Mouse (Mus musculus) CH12.LX (cell line): ENCODE measurements around the gene Agap1. TPM values are rescaled to one million over a fixed set of nuclear protein-coding genes. Genes with fewer than 3 reads are reported as not detected.

Experiments used
- DNase-seq: peaks from one replicate; pipeline ENCODE4 v3.0.0-alpha.2; 2013; ENCODE audit errors: extremely low read depth
- H3K27ac ChIP-seq: 2 replicates; pipeline ENCODE4 v1.5.1; 2012; ENCODE audit warnings: low read depth, mild to moderate bottlenecking, control low read depth, moderate library complexity; ENCODE audit not compliant: insufficient read depth
- H3K27me3 ChIP-seq: replicated peaks from 2 replicates; pipeline ENCODE3; 2012; ENCODE audit warnings: inconsistent platforms
- H3K36me3 ChIP-seq, 2 experiments: replicated peaks in 1 of 2; 2 replicates each; pipeline versions ENCODE3 to v1.6.1; 2012; ENCODE audit warnings: inconsistent platforms in 1 of 2, low read length in 1 of 2, mild to moderate bottlenecking in 1 of 2, mixed read lengths in 1 of 2, moderate library complexity in 1 of 2; ENCODE audit not compliant: control insufficient read depth in 1 of 2, insufficient read depth in 1 of 2
- H3K4me1 ChIP-seq, 2 experiments: 2 replicates each; pipeline ENCODE4 v1.6.1; 2012; ENCODE audit warnings: inconsistent platforms in 1 of 2, moderate library complexity in 1 of 2; ENCODE audit not compliant: insufficient read depth in 2 of 2, control insufficient read depth in 1 of 2
- H3K4me2 ChIP-seq: 2 replicates; pipeline ENCODE4 v1.6.1; 2012; ENCODE audit warnings: low read depth, mild to moderate bottlenecking, control low read depth; ENCODE audit not compliant: poor library complexity, insufficient read depth, severe bottlenecking
- H3K4me3 ChIP-seq, 3 experiments: fragments of 150-350 bp in 1 of 3; sonication (generic) in 1 of 3; replicated peaks in 1 of 3; 2 replicates each; pipeline versions ENCODE3 to v1.5.1; 2011 to 2012; ENCODE audit warnings: low read depth in 2 of 3, low read length in 2 of 3, mild to moderate bottlenecking in 2 of 3, moderate library complexity in 2 of 3, control low read depth in 1 of 3, improper control_type of control experiment in 1 of 3, inconsistent platforms in 1 of 3, mixed read lengths in 1 of 3; ENCODE audit not compliant: poor library complexity in 1 of 3
- H3K79me2 ChIP-seq: replicated peaks from 2 replicates; pipeline ENCODE4 v1.6.1; 2012; ENCODE audit warnings: mild to moderate bottlenecking, moderate library complexity; ENCODE audit not compliant: control insufficient read depth, poor library complexity, insufficient read depth, severe bottlenecking; ENCODE audit errors: extremely low read depth
- H3K9ac ChIP-seq: 2 replicates; pipeline ENCODE4 v1.6.1; 2012; ENCODE audit warnings: low read depth, mild to moderate bottlenecking, control low read depth, moderate library complexity; ENCODE audit not compliant: insufficient read depth
- H3K9me3 ChIP-seq: replicated peaks from 2 replicates; pipeline ENCODE3; 2012; ENCODE audit warnings: low read length, inconsistent platforms, mixed read lengths
- BHLHE40 ChIP-seq: IDR thresholded peaks from 2 replicates; pipeline ENCODE4 v1.6.1; 2011; ENCODE audit warnings: mild to moderate bottlenecking, low read depth, low read length, improper control_type of control experiment
- E2F4 ChIP-seq: IDR thresholded peaks from 2 replicates; pipeline ENCODE4 v1.6.1; 2011; ENCODE audit warnings: low read depth, low read length, improper control_type of control experiment; ENCODE audit not compliant: insufficient replicate concordance
- ETS1 ChIP-seq: conservative IDR thresholded peaks from 2 replicates; pipeline ENCODE4 v1.6.1; 2012; ENCODE audit warnings: low read depth, mild to moderate bottlenecking, inconsistent platforms, low read length, improper control_type of control experiment, moderate library complexity
- GABPA ChIP-seq: IDR thresholded peaks from 2 replicates; pipeline ENCODE4 v1.6.1; 2012; ENCODE audit warnings: low read depth, low read length, improper control_type of control experiment, inconsistent platforms; ENCODE audit not compliant: insufficient replicate concordance
- HCFC1 ChIP-seq: IDR thresholded peaks from 2 replicates; pipeline ENCODE4 v1.6.1; 2012; ENCODE audit warnings: low read depth, mild to moderate bottlenecking, inconsistent platforms, low read length, improper control_type of control experiment
- IRF4 ChIP-seq: IDR thresholded peaks from 2 replicates; pipeline ENCODE4 v1.6.1; 2014; ENCODE audit warnings: low read depth, mild to moderate bottlenecking, inconsistent platforms, low read length, improper control_type of control experiment
- JUN ChIP-seq: IDR thresholded peaks from 2 replicates; pipeline ENCODE4 v1.6.1; 2011; ENCODE audit warnings: low read depth, mild to moderate bottlenecking, low read length, improper control_type of control experiment, moderate library complexity; ENCODE audit not compliant: insufficient read depth
- MAFK ChIP-seq: IDR thresholded peaks from 2 replicates; pipeline ENCODE4 v1.6.1; 2011; ENCODE audit warnings: low read length, improper control_type of control experiment; ENCODE audit not compliant: insufficient replicate concordance
- MAX ChIP-seq: IDR thresholded peaks from 2 replicates; pipeline ENCODE4 v1.6.1; 2011; ENCODE audit warnings: low read length, improper control_type of control experiment
- MAZ ChIP-seq: IDR thresholded peaks from 2 replicates; pipeline ENCODE4 v1.6.1; 2012; ENCODE audit warnings: low read depth, mild to moderate bottlenecking, inconsistent platforms, low read length, improper control_type of control experiment, moderate library complexity
- MEF2A ChIP-seq: IDR thresholded peaks from 2 replicates; pipeline ENCODE4 v1.6.1; 2014; ENCODE audit warnings: low read depth, mild to moderate bottlenecking, inconsistent platforms, low read length, improper control_type of control experiment, borderline replicate concordance
- MXI1 ChIP-seq: IDR thresholded peaks from 2 replicates; pipeline ENCODE4 v1.6.1; 2011; ENCODE audit warnings: mild to moderate bottlenecking, low read depth, low read length, improper control_type of control experiment
- RCOR1 ChIP-seq: conservative IDR thresholded peaks from 2 replicates; pipeline ENCODE4 v1.6.1; 2012; ENCODE audit warnings: low read depth, mild to moderate bottlenecking, inconsistent platforms, low read length, improper control_type of control experiment
- SIN3A ChIP-seq: IDR thresholded peaks from 2 replicates; pipeline ENCODE4 v1.6.1; 2012; ENCODE audit warnings: low read length, improper control_type of control experiment, inconsistent platforms
- TBP ChIP-seq: conservative IDR thresholded peaks from 2 replicates; pipeline ENCODE4 v1.6.1; 2011; ENCODE audit warnings: low read depth, low read length, improper control_type of control experiment
- ZKSCAN1 ChIP-seq: IDR thresholded peaks from 2 replicates; pipeline ENCODE4 v1.6.1; 2012; ENCODE audit warnings: low read depth, inconsistent platforms, low read length, improper control_type of control experiment, borderline replicate concordance
- dilution Hi-C: fragments of 300-500 bp; cut with MboI; formaldehyde crosslinking; loops from 2 replicates; pipeline ENCODE4 v1.14.3; 2020; ENCODE audit warnings: low sequenced_read_pairs; ENCODE audit not compliant: extremely low pct_unique_long_range_greater_than_20kb, extremely low pct_ligation_motif_present
- in situ Hi-C: fragments of 300-500 bp; cut with MboI; formaldehyde crosslinking; loops from 3 replicates; pipeline ENCODE4 v1.14.3; 2019; ENCODE audit warnings: low sequenced_read_pairs, low pct_ligation_motif_present, low pct_unique_long_range_greater_than_20kb, mixed read lengths
- polyA plus RNA-seq: library from polyadenylated mRNA; unstranded; fragments of >175 nt; gene quantifications from 2 replicates; pipeline ENCODE4 v1.2.1, GENCODE M21; 2012; ENCODE audit warnings: low read depth; ENCODE audit not compliant: insufficient read length
- total RNA-seq, 2 experiments: library from RNA; depleted of rRNA; stranded (reverse); fragments of 300-350 nt in 1 of 2; fragments of >200 nt in 1 of 2; gene quantifications; 2 replicates each; pipeline ENCODE4 v1.2.3; 2012 to 2014

The Agap1 gene
- total and polyA plus RNA-seq, 3 experiments: not detected

DNA sequence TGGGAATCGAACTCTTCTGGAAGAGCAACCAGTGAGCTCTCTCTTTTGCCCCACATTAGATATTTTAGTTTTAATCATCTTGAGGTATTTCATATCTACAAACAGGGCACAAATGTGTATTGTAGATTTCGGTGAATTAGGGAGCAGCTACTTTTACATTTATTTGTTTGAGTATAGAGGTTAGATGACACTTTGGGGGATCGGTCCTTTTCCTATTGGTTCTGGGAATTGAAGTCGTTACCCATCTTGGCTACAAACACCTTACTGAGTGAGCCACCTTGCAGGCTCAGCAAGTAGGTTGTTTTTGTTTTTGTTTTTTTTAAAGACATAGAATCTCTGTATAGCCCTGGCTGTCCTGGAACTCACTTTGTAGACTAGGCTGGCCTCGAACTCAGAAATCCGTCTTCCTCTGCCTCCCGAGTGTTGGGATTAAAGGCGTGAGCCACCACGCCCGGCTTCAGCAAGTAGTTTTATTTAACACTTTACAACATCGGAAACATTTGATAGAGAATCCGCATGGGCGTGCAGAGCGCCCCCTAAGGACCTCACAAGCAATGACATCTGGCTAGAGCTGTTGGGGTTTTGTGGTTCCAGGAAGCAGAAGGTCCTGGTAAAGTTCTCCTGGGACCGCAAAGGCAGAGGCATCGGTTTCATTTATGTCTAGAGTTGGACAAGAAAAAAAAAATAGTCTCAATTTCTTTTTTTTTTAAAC, 484.4 kb downstream of the Agap1 start:
- Histone ChIP-seq H3K27me3 (no peaks in the 10 kb centered on the region), H3K36me3 (no peaks in the 10 kb centered on the region), H3K4me2 (no peak overlapping the region), H3K9ac (no peak overlapping the region), H3K9me3 (peaks cover 71% of the 10 kb centered on the region), H3K4me3 (no peak overlapping the region), H3K4me1 (no peaks in the 10 kb centered on the region), H3K79me2 (no peaks in the 10 kb centered on the region)
- DNase-seq: no peak
- dilution Hi-C loops: no loop called here
- in situ Hi-C loops: no loop called here
- TF ChIP-seq IRF4: no peak
- no peak for TF ChIP-seq JUN
- TF ChIP-seq GABPA: no peak
- TF ChIP-seq ETS1: no peak
- no peak for TF ChIP-seq MAX
- TF ChIP-seq MXI1: no peak
- no peak for TF ChIP-seq MEF2A
- TF ChIP-seq ZKSCAN1: no peak
- no peak for TF ChIP-seq E2F4
- no peak for TF ChIP-seq MAFK
- no peak for TF ChIP-seq MAZ
- TF ChIP-seq, all 38 proteins: peak for 0
- H3K27ac ChIP-seq: no peak overlapping the region

DNA sequence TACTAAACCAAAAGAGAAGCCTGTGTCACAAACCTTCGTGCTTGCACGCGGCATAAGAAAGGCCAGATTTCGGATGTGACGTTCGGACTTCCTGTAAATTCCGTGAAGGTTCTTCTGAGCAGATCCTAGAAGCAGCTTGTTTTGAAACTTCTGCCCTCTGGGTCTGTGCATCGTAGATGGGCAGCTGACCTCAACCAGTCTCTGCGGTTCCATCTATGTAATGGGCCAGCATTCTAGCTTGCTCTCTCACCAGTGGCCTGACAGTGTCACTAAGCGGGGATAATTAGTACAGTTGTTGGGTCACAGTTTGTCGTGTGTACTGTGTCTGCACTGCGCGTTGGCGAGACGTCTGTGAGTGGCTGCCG, 485.0 kb downstream of the Agap1 start:
- Histone ChIP-seq H3K27ac (no peak overlapping the region), H3K4me3 (no peak overlapping the region), H3K4me2 (no peak overlapping the region), H3K79me2 (no peaks in the 10 kb centered on the region), H3K27me3 (no peaks in the 10 kb centered on the region), H3K4me1 (no peaks in the 10 kb centered on the region), H3K9ac (no peak overlapping the region), H3K9me3 (peaks cover 72% of the 10 kb centered on the region), H3K36me3 (no peaks in the 10 kb centered on the region)
- dilution Hi-C loops: no loop called here
- DNase-seq: no peak
- in situ Hi-C loops: no loop called here
- TF ChIP-seq HCFC1 (no peak), SIN3A (no peak), RCOR1 (no peak), BHLHE40 (no peak), TBP (no peak), GABPA (no peak)
